Mouse (Mus musculus): ENCODE measurements around the gene Polr1d.

Gene Polr1d

DNA sequence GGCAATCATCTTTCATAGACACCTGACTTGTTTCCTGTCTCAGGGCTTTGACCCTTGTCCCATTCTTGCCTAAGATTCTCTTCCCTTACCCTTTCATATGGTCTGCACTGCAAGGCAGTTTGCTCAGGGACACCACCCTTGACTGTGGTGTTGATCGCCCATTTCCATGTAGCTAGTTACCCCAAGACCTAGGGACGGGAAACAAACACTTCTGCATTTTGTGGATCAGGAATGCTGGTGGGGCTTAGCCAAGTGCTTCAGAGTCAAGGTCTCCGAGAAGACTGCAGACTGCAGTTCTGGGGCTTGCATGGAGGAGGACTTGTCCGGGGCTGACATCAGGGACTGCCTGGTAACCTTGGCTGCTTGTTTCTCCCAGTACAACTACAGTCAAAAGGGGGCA is 10.0 kb downstream of the Polr1d start:
- no peak for DNase-seq (ENCODE audit: inconsistent ontology term)

- DNase-seq (ENCODE audit: inconsistent ontology term) = no peak
These were observed 13.0 kb downstream of the Polr1d start for GRCm38 (mm10) chr5:147089836-147090235.

DNA sequence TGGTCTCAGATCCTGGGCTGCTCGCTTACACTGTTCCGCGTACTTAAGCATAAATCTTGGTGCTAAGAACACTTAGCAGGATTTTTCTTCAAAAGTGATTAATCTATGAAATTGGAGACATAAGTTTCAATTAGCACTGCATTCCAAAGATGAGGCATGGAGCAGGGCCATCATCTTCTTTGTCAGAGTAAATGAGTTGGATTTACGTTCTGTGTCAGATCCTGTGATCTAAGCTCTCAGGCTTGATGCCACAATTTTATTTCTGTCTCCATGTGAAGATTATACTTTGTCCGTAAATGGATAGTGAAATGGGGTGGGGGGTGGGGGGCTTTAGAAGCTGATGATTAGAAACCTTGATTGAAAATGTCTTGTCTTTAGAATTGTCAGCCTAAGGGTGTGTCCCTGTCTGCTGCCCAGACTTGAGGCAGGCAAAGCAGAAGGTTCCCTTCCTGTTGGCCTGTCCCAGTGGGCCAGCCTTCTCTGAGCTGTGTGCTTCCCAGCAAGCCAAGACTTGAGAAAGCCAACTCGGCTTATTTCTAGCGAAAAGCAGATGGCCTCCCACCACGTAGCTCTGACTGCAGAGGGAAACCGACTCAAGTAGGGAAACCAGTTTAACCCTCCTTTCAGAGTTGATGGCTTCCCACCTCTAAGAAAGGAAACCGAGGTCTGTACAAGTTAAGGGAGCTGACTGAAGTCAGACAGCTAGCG is 13.6 kb downstream of the Polr1d start:
- DNase-seq (ENCODE audit: inconsistent ontology term) = no peak

- DNase-seq (ENCODE audit: inconsistent ontology term) = no peak
These were observed 15.6 kb downstream of the Polr1d start for GRCm38 (mm10) chr5:147092448-147092847.

- no peak for DNase-seq (ENCODE audit: inconsistent ontology term)
These were observed 17.4 kb downstream of the Polr1d start for GRCm38 (mm10) chr5:147094296-147094695.

DNA sequence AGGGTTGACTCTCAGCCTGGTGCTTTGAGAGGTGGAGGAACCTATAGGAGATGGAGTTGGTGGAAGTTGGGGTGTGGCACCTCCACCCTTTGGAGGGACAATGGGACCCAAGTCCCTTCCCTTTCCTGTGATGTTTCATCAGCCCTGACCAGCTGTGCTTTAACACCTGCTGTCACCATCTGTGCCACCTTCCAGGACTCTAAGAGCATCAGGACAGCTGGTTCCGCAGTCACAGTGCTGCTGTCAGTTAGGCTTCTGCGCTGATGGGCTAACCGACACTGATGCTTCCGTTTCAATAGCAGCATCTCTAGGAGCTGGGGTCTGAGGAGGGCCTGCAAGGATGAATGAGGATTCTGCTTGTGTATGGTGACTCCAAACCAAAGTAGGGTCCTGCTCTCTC is 19.7 kb downstream of the Polr1d start:
- no peak for DNase-seq (ENCODE audit: inconsistent ontology term)

DNA sequence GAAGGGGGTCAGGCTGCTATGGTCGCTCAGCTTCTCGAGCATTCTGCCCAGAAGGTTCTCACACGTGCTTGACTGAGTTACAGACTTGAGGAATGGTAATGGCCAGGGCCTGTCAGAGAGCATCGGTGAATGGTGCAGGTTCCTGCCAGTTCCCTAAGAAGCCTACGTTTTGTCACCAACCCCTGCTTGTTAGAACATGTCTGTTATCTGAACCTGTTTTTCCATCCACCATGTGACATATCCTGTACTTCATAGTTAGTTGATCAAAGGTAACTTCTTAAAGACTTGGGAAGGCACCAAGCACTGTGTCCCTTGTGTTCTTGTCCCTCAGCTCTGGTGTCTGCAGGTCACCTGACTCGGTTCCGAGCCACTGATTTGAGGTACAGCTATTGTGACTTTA is 21.8 kb downstream of the Polr1d start:
- no peak for DNase-seq (ENCODE audit: inconsistent ontology term)

DNA sequence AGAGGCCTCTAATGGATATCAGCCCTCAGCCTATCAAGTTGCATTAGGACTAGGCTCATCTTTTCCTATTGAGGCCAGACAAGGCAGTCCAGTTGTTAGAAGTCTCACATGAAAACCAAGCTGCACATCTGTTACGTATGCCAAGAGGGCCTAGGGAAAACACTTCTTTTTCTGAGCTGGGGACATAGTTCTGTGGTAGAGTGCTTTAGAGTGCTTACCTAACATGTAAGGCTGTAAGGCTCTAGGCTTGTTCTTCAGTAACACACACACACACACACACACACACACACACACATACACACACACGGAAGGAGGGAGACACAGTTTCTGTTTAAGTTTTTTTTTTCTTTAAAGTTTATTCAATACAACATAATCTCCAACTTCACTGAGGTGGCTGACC is 23.3 kb downstream of the Polr1d start:
- no peak for DNase-seq (ENCODE audit: inconsistent ontology term)

DNA sequence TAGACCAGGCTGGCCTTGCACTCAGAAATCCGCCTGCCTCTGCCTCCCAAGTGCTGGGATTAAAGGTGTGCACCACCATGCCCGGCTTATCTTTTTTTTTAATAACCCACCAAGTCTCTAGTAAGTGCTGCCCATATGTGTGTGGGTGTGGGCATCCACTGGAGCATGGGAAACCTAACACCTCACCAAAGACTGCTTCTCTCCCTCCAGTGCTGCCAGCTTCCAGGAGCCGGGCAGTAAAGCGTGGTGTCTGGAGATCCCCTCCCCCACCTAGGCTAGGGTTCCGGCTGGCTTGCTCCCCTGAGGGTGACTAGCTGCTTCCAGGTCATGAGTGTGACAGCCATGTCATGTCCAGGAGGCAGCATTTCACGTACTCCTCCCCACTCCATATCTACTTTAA is 25.4 kb downstream of the Polr1d start:
- no peak for DNase-seq (ENCODE audit: inconsistent ontology term)

DNA sequence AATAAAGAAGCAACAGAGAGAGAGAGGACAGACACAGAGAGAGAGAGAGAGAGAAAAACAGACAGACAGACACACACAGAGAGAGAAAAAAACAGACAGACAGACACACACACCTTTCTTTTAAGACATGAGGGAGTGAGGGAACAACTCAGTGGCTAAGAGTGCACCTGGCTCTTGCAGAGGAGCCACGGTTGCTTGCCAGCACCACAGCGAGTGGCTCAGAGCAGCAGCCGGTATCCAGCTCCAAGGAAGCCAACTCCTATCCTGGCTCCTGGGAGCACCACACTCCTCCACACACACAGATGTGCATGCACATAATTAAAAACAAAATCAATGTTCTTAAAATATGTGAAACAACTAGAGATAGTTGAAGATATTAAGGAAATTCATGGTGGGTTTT is 30.4 kb downstream of the Polr1d start:
- no peak for DNase-seq (ENCODE audit: inconsistent ontology term)

DNA sequence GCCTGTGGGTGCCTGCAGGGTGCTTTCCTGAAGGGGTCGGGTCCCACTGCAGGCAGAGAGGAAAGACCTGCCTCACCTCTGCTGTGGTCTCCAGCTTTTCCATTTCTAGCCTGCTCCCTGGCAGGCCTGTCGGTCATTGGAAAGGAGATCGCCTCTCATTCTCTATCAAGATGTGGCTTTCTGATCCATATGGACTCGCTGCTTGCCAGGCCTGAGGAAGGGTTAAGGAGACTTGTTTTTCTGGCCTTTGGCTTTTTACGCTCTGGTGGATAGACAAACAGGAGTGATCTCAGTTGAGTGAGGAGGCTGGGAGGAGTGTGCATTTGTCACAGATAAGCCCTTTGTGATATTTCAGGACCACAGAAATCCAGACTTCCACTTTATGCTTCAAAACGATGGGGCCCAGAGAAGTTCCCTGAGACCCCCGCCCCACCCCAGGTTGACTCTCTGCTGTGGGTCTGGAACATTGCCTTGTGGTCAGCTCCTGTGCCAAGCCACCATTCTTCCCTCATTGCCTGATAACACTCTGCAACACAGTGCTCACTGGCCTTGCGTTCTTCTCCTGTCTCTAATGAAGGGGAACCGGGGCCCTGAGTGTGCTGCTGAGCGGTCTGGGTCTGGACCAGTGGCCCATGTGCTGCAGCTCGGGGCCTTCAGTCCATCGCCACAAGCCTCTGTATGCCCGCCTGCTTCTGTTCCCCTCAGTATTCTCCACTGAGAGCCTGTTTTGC is 32.2 kb downstream of the Polr1d start:
- DNase-seq (ENCODE audit: inconsistent ontology term) = peak; percentile 17

DNA sequence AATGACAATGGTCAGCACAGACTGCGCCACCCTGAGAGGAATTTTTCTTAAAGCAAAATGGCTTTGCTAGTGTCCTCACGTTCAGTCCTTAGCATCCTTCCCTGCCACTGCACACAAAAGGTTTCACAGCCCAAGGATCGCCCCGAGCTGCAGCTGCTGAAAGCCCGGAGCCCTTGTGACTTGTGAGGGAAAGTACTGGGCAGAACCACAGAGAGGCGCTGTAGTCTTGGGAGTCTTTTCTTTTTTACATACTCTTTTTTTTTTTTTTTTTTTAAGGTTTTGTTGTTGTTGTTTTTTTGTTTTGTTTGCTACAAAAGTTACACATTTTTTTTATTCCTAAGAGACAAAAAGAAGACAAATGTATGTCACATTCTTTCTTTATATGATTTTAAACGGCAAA is 37.9 kb downstream of the Polr1d start:
- no peak for DNase-seq (ENCODE audit: inconsistent ontology term)

DNA sequence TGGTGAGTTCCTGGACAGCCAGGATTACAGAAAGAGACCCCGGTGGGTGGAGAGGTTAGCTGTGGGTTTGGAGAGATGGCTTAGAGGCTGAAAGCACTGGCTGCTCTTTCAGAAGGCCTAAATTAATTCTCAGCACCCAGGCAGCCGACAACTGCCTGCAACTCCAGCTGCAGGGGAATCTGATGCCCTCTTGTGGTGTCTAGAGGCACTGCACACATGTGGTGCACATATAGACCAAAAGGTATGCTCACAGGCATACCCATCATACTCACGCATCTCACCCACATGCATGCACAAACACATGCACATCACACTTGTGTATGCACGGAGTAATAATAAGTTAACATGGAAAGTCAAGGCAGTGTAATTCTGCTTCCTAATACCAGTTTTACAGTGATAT is 38.8 kb downstream of the Polr1d start:
- no peak for DNase-seq (ENCODE audit: inconsistent ontology term)

GRCm38 (mm10) chr5:147117027-147117426 is 40.2 kb downstream of the Polr1d start:
- no peak for DNase-seq (ENCODE audit: inconsistent ontology term)

DNA sequence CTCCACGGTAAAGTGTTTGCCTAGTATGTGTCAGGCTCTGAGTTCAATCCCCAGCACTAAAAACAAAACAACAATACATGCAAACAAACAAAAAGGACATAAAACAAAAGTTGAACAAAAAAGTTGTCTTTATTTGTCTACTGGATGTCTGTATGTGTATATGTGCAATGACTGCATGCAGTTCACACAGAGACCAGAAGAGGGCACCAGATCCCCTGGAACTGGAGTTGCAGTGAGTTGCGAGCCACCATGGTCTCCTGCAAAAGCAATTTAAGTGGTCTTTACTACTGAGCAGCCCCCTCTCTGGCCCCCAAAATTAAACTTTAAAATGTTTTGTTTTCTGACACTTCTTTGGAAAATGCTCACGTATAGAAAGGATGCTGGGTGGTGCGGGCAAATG is 44.3 kb downstream of the Polr1d start:
- DNase-seq (ENCODE audit: inconsistent ontology term) = no peak

GRCm38 (mm10) chr5:147124794-147125193 is 47.9 kb downstream of the Polr1d start:
- DNase-seq (ENCODE audit: inconsistent ontology term) = no peak

DNA sequence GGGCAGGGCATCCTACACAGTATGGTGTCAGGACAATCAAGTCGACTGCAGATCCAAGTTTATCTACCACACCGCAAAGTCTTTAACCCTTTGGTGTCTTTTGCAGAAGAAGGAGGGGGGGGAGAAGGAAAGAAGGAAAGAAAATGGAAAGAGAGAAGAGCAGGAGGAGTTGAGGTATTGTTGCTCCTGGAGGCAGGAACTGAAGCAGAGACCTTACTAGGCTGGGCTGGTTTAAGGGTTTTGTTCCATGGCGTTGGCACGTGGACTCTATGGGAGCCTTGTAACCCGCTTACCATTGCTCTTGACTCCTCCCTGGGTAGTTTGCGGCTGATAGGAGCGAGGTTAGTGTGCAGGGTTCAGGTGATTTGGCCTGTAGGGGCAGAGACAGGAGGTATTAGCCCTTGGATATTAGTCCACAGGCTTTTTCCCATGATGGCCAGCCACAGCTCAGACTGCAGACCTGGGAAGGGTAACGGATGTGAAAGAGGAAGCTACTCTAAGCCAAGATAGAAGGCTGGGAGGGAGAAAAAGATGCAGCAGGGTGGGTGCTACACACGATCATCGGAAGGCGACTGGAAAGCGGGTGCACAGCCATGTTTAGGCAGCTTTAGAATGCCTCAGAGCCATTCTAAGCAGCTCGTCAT is 48.8 kb downstream of the Polr1d start:
- DNase-seq (ENCODE audit: inconsistent ontology term) = no peak

DNA sequence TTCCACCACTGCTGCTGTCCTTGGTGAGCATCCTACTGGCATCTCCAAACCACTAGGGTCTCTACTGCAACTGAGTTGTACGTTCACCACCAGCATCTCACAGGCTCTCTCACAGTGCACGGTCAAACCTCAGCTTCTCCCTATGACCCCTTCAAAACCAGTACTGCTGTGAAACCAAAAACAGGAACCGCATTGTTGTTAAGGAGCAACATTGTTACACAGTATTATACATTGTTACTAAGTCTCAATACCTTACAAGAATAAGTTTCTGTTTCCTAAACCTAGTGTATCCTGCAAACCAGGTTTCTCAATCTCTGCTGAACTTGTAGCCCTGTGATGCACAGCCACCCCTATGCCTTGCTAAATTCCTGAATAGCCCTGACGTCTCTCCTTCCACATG is 51.0 kb downstream of the Polr1d start:
- DNase-seq (ENCODE audit: inconsistent ontology term) = no peak

- DNase-seq (ENCODE audit: inconsistent ontology term) = no peak
These were observed 52.6 kb downstream of the Polr1d start for GRCm38 (mm10) chr5:147129484-147129883.

GRCm38 (mm10) chr5:147131912-147132311 is 55.1 kb downstream of the Polr1d start:
- DNase-seq (ENCODE audit: inconsistent ontology term) = peak; percentile 34

GRCm38 (mm10) chr5:147133662-147134061 is 56.8 kb downstream of the Polr1d start:
- DNase-seq (ENCODE audit: inconsistent ontology term) = peak; percentile 24

GRCm38 (mm10) chr5:147134341-147135088 is 57.7 kb downstream of the Polr1d start:
- DNase-seq (ENCODE audit: inconsistent ontology term) = no peak
